Mouse (Mus musculus): ENCODE data around the gene Col4a3. TPM values are rescaled to one million over a fixed set of nuclear protein-coding genes. Genes with fewer than 3 reads are reported as not detected.

The Col4a3 gene
- total RNA-seq (2014; rRNA removed): 0.27 and 1.2 TPM in 2 replicates
- 0.27 and 0.28 TPM in 2 replicates for polyA plus RNA-seq (2012; rRNA removed)

GRCm38 (mm10) chr1:82586713-82587399 lies at the start of gene Col4a3, which contains the start of gene Col4a4:
Gene Col4a3 (plus strand): TSS chr1:82586921.
Gene Col4a4 (minus strand): TSS chr1:82586849.
- Histone ChIP-seq H3K79me2 (ENCODE audit: control insufficient read depth, insufficient read depth, low read length) (no peaks in the 10 kb centered on the region), H3K27me3 (ENCODE audit: control insufficient read depth, insufficient read depth, low read length) (no peaks in the 10 kb centered on the region), H3K36me3 (ENCODE audit: control insufficient read depth, insufficient read depth, low read length) (no peaks in the 10 kb centered on the region), H3K4me1 (ENCODE audit: control insufficient read depth, insufficient read depth, low read length) (peaks cover 4% of the 10 kb centered on the region; the same call in 1 of the 2 replicates), H3K4me3 (ENCODE audit: insufficient read depth, low read depth, low read length) (peak within 1 kb of the TSS; percentile 36), H3K27ac (replicated peaks; ENCODE audit: insufficient read depth, low read depth, low read length) (no peak within 1 kb of the TSS), H3K9ac (ENCODE audit: low read depth, low read length) (no peak within 1 kb of the TSS)
- no peak for DNase-seq (ENCODE audit: extremely low read depth, low read depth, low spot score)
- no peak for TF ChIP-seq CTCF (IDR thresholded peaks at IDR 0.05; ENCODE audit: low read depth, low read length)
- no peak for TF ChIP-seq POLR2A (IDR thresholded peaks at IDR 0.05; ENCODE audit: extremely low read depth, insufficient read depth, low read length)
- WGBS: 2% methylated on average over 34 of the region's 34 CpGs

DNA sequence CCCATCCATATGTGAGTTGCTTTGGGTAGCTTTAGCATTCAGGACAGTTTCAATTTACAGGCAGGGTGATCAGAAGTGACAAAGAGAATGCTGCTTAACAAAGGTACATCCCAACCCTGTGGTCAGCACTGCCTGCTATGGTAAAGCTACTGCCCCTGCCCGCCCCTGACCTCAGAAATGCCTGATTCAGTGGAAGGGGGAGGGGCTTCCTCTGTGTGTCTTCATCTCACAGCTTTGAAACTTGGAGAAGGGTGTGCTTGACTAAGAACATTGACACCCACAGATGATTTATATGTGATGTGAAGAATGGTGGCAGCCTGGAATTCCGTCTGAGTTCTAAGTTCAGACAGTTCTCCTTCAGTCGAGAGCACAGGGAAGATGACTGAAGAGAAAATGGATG lies 48.9 kb upstream of the Col4a3 start:
- H3K4me3 ChIP-seq (ENCODE audit: insufficient read depth, low read depth, low read length): no peak overlapping the region
- H3K27me3 ChIP-seq (ENCODE audit: control insufficient read depth, insufficient read depth, low read length): no peaks in the 10 kb centered on the region
- no peaks in the 10 kb centered on the region for H3K36me3 ChIP-seq (ENCODE audit: control insufficient read depth, insufficient read depth, low read length)
- 80% methylated on average over 3 of the region's 3 CpGs for WGBS
- no peak overlapping the region for H3K9ac ChIP-seq (ENCODE audit: low read depth, low read length)
- no peaks in the 10 kb centered on the region for H3K4me1 ChIP-seq (ENCODE audit: control insufficient read depth, insufficient read depth, low read length)
- no peaks in the 10 kb centered on the region for H3K79me2 ChIP-seq (ENCODE audit: control insufficient read depth, insufficient read depth, low read length)
- no peak for DNase-seq (ENCODE audit: extremely low read depth, low read depth, low spot score)
- TF ChIP-seq POLR2A (IDR thresholded peaks at IDR 0.05; ENCODE audit: extremely low read depth, insufficient read depth, low read length): no peak
- no peak for TF ChIP-seq CTCF (IDR thresholded peaks at IDR 0.05; ENCODE audit: low read depth, low read length)
- no peak overlapping the region for H3K27ac ChIP-seq (replicated peaks; ENCODE audit: insufficient read depth, low read depth, low read length)

DNA sequence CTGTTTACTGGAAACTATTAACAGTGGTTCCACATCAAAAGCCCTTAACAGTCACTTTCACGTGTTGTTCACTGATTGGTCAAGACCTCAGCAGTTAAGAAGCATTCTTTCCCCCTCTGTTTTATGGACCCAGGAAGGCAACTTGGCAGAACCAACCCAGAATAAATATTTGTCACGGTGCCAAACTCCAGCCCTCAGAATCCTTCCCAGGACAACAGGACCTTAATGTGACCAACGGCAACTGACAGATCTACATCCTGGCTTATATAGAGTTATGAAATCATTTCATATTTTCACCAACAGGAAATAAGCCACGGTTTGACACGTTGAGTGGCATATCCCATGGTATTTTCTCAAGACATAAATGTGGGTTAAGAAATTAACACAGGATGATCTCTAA lies 46.7 kb upstream of the Col4a3 start:
- no peak overlapping the region for H3K27ac ChIP-seq (replicated peaks; ENCODE audit: insufficient read depth, low read depth, low read length)
- H3K27me3 ChIP-seq (ENCODE audit: control insufficient read depth, insufficient read depth, low read length): no peaks in the 10 kb centered on the region
- DNase-seq (ENCODE audit: extremely low read depth, low read depth, low spot score): no peak
- no peak overlapping the region for H3K9ac ChIP-seq (ENCODE audit: low read depth, low read length)
- TF ChIP-seq POLR2A (IDR thresholded peaks at IDR 0.05; ENCODE audit: extremely low read depth, insufficient read depth, low read length) (no peak), CTCF (IDR thresholded peaks at IDR 0.05; ENCODE audit: low read depth, low read length) (no peak)
- H3K4me3 ChIP-seq (ENCODE audit: insufficient read depth, low read depth, low read length): no peak overlapping the region
- H3K36me3 ChIP-seq (ENCODE audit: control insufficient read depth, insufficient read depth, low read length): no peaks in the 10 kb centered on the region
- no peaks in the 10 kb centered on the region for H3K4me1 ChIP-seq (ENCODE audit: control insufficient read depth, insufficient read depth, low read length)
- WGBS: 69% methylated on average over 5 of the region's 5 CpGs
- no peaks in the 10 kb centered on the region for H3K79me2 ChIP-seq (ENCODE audit: control insufficient read depth, insufficient read depth, low read length)

DNA sequence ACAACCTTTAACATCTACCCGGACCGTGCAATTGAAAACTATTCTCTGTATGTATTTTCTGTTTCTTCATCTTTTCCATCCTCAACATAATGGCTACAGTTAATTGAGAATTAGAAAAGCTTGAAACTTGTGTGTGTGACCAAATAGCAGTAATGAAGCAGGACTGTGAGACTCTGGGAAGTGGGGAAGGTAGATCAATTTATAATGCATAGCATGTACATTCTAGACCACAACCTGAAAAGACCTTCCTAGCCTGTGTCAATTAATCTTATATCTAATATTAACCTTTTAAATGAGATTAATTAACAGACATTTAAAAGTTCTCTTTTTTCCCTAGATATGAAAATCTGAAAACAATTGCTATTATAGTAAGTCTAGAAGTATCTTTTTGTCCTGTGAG lies 42.8 kb upstream of the Col4a3 start:
- WGBS: 94% methylated on average over 2 of the region's 2 CpGs
- no peak overlapping the region for H3K27ac ChIP-seq (replicated peaks; ENCODE audit: insufficient read depth, low read depth, low read length)
- H3K79me2 ChIP-seq (ENCODE audit: control insufficient read depth, insufficient read depth, low read length): no peaks in the 10 kb centered on the region
- H3K4me3 ChIP-seq (ENCODE audit: insufficient read depth, low read depth, low read length): no peak overlapping the region
- TF ChIP-seq CTCF (IDR thresholded peaks at IDR 0.05; ENCODE audit: low read depth, low read length): no peak
- TF ChIP-seq POLR2A (IDR thresholded peaks at IDR 0.05; ENCODE audit: extremely low read depth, insufficient read depth, low read length): no peak
- no peaks in the 10 kb centered on the region for H3K36me3 ChIP-seq (ENCODE audit: control insufficient read depth, insufficient read depth, low read length)
- H3K9ac ChIP-seq (ENCODE audit: low read depth, low read length): no peak overlapping the region
- H3K4me1 ChIP-seq (ENCODE audit: control insufficient read depth, insufficient read depth, low read length): no peaks in the 10 kb centered on the region
- H3K27me3 ChIP-seq (ENCODE audit: control insufficient read depth, insufficient read depth, low read length): no peaks in the 10 kb centered on the region
- no peak for DNase-seq (ENCODE audit: extremely low read depth, low read depth, low spot score)

DNA sequence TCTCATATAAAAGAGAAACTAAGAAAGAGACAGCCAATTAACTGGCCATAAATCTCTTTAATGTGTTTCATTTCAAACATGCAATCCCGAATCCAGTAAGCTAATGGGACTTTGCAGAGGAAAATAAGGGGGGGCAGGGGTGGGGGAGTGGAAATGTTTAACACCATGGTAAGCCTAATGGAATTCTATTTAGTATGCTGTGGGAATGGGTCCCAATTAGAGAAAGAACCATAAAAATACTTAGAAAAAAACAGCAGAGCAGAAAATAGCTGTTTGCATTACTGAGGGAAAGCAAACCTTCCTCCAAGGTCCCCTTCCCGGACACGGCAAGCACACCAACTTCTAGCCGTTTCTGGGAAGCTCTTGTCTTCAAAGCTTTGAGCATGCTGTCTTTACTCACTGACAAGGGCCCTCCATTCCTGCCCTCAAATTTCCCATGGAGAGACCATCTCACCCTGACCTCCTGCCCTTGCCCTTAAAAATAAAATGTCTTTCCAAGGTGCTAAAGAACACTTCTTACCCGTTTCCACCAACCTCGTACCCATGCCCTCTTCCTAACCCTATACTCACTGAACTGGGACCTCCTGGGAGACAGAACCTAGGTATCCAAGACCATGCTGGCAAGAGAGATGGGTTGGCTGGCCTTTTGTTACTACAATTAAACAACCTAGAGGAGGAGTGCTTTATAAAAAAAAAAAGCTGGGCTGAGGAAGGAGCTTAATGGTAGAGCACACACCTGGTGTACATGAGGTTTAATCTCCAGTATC lies 42.1 kb upstream of the Col4a3 start:
- H3K4me1 ChIP-seq (ENCODE audit: control insufficient read depth, insufficient read depth, low read length): no peaks in the 10 kb centered on the region
- 73% methylated on average over 6 of the region's 6 CpGs for WGBS
- H3K27me3 ChIP-seq (ENCODE audit: control insufficient read depth, insufficient read depth, low read length): no peaks in the 10 kb centered on the region
- H3K79me2 ChIP-seq (ENCODE audit: control insufficient read depth, insufficient read depth, low read length): no peaks in the 10 kb centered on the region
- DNase-seq (ENCODE audit: extremely low read depth, low read depth, low spot score): no peak
- H3K36me3 ChIP-seq (ENCODE audit: control insufficient read depth, insufficient read depth, low read length): no peaks in the 10 kb centered on the region
- no peak overlapping the region for H3K27ac ChIP-seq (replicated peaks; ENCODE audit: insufficient read depth, low read depth, low read length)
- H3K9ac ChIP-seq (ENCODE audit: low read depth, low read length): no peak overlapping the region
- H3K4me3 ChIP-seq (ENCODE audit: insufficient read depth, low read depth, low read length): no peak overlapping the region
- TF ChIP-seq POLR2A (IDR thresholded peaks at IDR 0.05; ENCODE audit: extremely low read depth, insufficient read depth, low read length) (no peak), CTCF (IDR thresholded peaks at IDR 0.05; ENCODE audit: low read depth, low read length) (no peak)
